Mouse (Mus musculus) forebrain, embryonic 14.5 days (tissue): ENCODE data around the gene Hsd3b5. TPM values are rescaled to one million over a fixed set of nuclear protein-coding genes. Genes with fewer than 3 reads are reported as not detected.
"Not testable (repeated sequence)": the region's sequence is repeated elsewhere in the genome, so short reads cannot be mapped to it uniquely, and the experiment has no call there.

Source experiments
- ATAC-seq: fragments of 200-750 bp; cut with Nextera tagmentation; 2 replicates; pipeline ENCODE4 v1.8.0; 2017; ENCODE audit warnings: mild to moderate bottlenecking, moderate library complexity
- DNase-seq: peaks from one replicate; pipeline ENCODE4 v3.0.0-alpha.2; 2015; ENCODE audit warnings: low spot score
- H3K27ac ChIP-seq: fragments of 300-500 bp; sonication (generic); 2 replicates; pipeline ENCODE4 v1.5.1; 2014; ENCODE audit warnings: low read depth, mild to moderate bottlenecking, control low read depth, low read length, moderate library complexity
- H3K27me3 ChIP-seq: fragments of 300-500 bp; sonication (generic); replicated peaks from 2 replicates; pipeline ENCODE4 v1.6.1; 2014; ENCODE audit warnings: low read length, control low read depth, mixed read lengths; ENCODE audit not compliant: control insufficient read depth, insufficient read depth
- H3K36me3 ChIP-seq: fragments of 300-500 bp; sonication (generic); 2 replicates; pipeline ENCODE4 v1.6.1; 2014; ENCODE audit warnings: low read length, control low read depth; ENCODE audit not compliant: control insufficient read depth, insufficient read depth
- H3K4me1 ChIP-seq: fragments of 300-500 bp; sonication (generic); 2 replicates; pipeline ENCODE4 v1.6.1; 2014; ENCODE audit warnings: antibody characterized with exemption, low read length, control low read depth; ENCODE audit not compliant: control insufficient read depth, insufficient read depth
- H3K4me2 ChIP-seq: fragments of 300-500 bp; sonication (generic); 2 replicates; pipeline ENCODE4 v1.6.1; 2014; ENCODE audit warnings: mild to moderate bottlenecking, control low read depth, low read length
- H3K4me3 ChIP-seq: fragments of 300-500 bp; sonication (generic); 2 replicates; pipeline ENCODE4 v1.5.1; 2014; ENCODE audit warnings: low read depth, low read length, control low read depth
- H3K9ac ChIP-seq: fragments of 300-500 bp; sonication (generic); 2 replicates; pipeline ENCODE4 v1.6.1; 2014; ENCODE audit warnings: mild to moderate bottlenecking, low read length, control low read depth, moderate library complexity
- H3K9me3 ChIP-seq: fragments of 300-500 bp; sonication (generic); replicated peaks from 2 replicates; pipeline ENCODE4 v1.6.1; 2016; ENCODE audit warnings: low read length, control low read depth, mixed read lengths; ENCODE audit not compliant: control insufficient read depth
- WGBS: fragments of 180-500 bp; shearing (Covaris S2); extraction: QIAGEN DNeasy Blood & Tissue Kit; methylation state at CpG from one replicate; pipeline ENCODE4 v1.1.7; 2014; 5-methylcytosine and 5-hydroxymethylcytosine counted together
- polyA plus RNA-seq: library from polyadenylated mRNA; unstranded; fragments of >200 nt; fragmentation: Nextera tagmentation; extraction: Ambion mirVana; gene quantifications from 2 replicates; pipeline ENCODE4 v1.2.1, GENCODE M21; 2014

The Hsd3b5 gene
- polyA plus RNA-seq, 1 experiment from 2014 or later = not detected

DNA sequence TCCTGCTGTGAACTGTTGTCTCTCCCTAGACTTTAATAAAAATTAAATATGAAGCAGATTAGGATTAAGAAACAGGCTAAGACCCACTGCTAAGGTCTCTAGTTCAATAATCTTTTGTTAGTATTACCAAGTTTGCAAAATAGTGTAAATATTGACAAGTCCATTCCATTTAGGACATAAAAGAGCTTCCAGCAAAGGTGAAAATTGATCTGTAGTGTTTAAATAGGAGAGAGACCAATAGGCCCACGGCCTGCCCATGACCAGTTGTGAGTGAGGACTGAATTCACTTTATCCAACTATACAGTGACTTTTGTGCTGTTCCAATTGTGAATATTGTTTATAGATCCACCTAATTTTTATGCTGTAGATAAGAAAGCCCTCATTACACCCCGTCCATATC lies 42.3 kb downstream of the Hsd3b5 start:
- H3K36me3 ChIP-seq = no peaks in the 10 kb centered on the region
- ATAC-seq (no peak), DNase-seq (no peak)
- H3K27me3 ChIP-seq = no peaks in the 10 kb centered on the region
- H3K27ac ChIP-seq = no peak overlapping the region
- no peaks in the 10 kb centered on the region for H3K9me3 ChIP-seq
- H3K4me2 ChIP-seq = no peak overlapping the region
- H3K9ac ChIP-seq = no peak overlapping the region
- H3K4me1 ChIP-seq = no peaks in the 10 kb centered on the region
- no peak overlapping the region for H3K4me3 ChIP-seq
- 88% methylated on average over 2 of the region's 2 CpGs for WGBS

DNA sequence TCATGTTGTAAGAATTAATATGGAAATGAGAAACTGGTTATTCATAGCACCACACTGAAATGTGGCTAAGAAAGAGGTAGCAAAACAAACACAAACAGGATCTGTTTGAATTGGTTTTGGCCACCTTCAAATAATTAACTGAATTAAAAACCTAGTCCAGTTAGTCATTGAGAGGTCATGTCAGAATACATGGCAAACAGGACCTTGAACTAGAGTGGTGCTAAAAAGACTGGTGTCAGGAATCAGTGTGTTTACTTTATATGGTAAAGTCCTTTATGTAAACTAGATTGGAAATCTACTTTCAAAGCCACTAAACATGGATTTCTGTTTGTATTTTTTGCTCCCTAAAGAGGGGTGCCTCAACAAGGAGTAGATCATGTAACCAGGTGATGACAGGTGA lies 47.4 kb downstream of the Hsd3b5 start:
- H3K4me3 ChIP-seq, H3K9ac ChIP-seq, H3K27me3 ChIP-seq, H3K4me2 ChIP-seq, H3K36me3 ChIP-seq, H3K4me1 ChIP-seq, DNase-seq, H3K9me3 ChIP-seq, ATAC-seq, H3K27ac ChIP-seq: not testable (repeated sequence)

DNA sequence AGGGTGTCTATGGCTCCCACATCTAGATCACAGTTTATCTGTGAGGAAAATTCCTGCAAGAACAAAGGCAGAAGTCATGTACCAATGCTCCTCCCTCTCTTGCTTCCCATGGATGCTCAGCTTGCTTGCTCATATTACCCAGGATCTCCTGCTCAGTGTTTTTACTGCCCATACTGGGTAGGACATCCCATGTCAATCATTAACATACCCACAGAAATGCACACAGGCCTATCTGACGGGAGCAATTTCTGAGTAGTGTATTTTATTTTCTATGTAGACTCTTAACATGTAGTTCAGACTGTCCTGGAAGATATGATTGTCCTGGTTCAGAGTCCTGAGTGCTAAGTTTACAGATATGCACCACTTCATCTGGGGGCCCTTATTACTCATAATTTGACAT lies 47.9 kb downstream of the Hsd3b5 start:
- H3K4me3 ChIP-seq, H3K9ac ChIP-seq, DNase-seq, H3K36me3 ChIP-seq, H3K9me3 ChIP-seq, H3K27ac ChIP-seq, H3K4me1 ChIP-seq, H3K27me3 ChIP-seq, H3K4me2 ChIP-seq, ATAC-seq: not testable (repeated sequence)
- no CpG with 5 or more reads among the region's 1 CpGs for WGBS

DNA sequence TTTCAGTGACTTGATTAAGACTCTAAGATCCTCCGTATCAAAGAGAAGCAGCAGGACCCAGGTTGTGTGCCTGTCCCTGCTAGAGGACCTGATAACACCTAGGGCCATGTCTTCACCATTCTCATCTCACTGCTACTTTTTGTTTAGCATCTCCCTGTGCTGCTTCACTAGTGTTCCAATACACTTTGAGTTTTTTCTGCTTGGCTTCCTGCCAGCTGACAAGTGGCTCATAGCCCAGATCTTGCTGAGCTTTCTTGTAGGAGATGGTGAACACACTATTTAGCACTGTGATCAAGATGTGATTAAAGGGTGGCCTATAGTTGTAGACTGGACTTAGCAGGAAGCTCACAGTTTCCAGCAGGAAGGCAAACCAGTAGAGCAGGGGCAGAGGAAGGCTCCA lies 49.0 kb downstream of the Hsd3b5 start:
- not testable (repeated sequence) for H3K9me3 ChIP-seq, H3K4me1 ChIP-seq, H3K9ac ChIP-seq, H3K27me3 ChIP-seq, H3K36me3 ChIP-seq, H3K4me3 ChIP-seq, H3K4me2 ChIP-seq, H3K27ac ChIP-seq
- ATAC-seq (peak; percentile 55; the same call in 1 of the 2 replicates), DNase-seq (peak; percentile 64)
- WGBS = no CpG with 5 or more reads among the region's 1 CpGs

Other genes with a start within 250 kb of the Hsd3b5 start
- 16.0 and 17.3 TPM in 2 replicates for gene Zfp697, start 247.8 kb downstream of the Hsd3b5 start, polyA plus RNA-seq
- 0.17 TPM in 1 of 2 replicates, not detected in the other for gene Gm4450, start 173.1 kb downstream of the Hsd3b5 start, polyA plus RNA-seq
- not detected in 2 replicates for gene Hsd3b4, start 119.7 kb downstream of the Hsd3b5 start, polyA plus RNA-seq
- gene Gm10681, start 41.4 kb downstream of the Hsd3b5 start, polyA plus RNA-seq = not detected in 2 replicates
- gene Hsd3b2, start 94.3 kb upstream of the Hsd3b5 start, polyA plus RNA-seq = 0.06 and 0.09 TPM in 2 replicates
- gene Hsd3b3, start 132.9 kb upstream of the Hsd3b5 start, polyA plus RNA-seq = 0.09 TPM in 1 of 2 replicates, not detected in the other
- gene Hsd3b6, start 184.2 kb upstream of the Hsd3b5 start, polyA plus RNA-seq = 0.49 and 0.67 TPM in 2 replicates
- not detected in 2 replicates for gene Hsd3b1, start 229.5 kb upstream of the Hsd3b5 start, polyA plus RNA-seq